Mouse (Mus musculus) cerebellum, adult 2 months (tissue): ENCODE measurements around the gene Sec14l1.

Experiments
- CTCF ChIP-seq: fragments of 200-500 bp; IDR thresholded peaks from 2 replicates; pipeline ENCODE4 v1.5.1; 2011; ENCODE audit warnings: low read depth, mild to moderate bottlenecking, control low read depth, low read length, moderate library complexity, borderline replicate concordance; ENCODE audit not compliant: insufficient read depth
- POLR2A ChIP-seq: fragments of 200-500 bp; IDR thresholded peaks from 2 replicates; pipeline ENCODE4 v1.6.1; 2011; ENCODE audit warnings: low read length, control low read depth, borderline replicate concordance; ENCODE audit not compliant: insufficient read depth

GRCm38 (mm10) chr11:117083052-117083881, 31.7 kb upstream of the Sec14l1 start:
- TF ChIP-seq CTCF (no peak), POLR2A (no peak)
